Comparison of ENCODE assay signal across 8 mouse cellular contexts in genomic region chr15:102987124-102987833, GRCm38 (mm10). TPM values are rescaled to one million over a fixed set of nuclear protein-coding genes. Genes with fewer than 3 reads are reported as not detected.
DNase-seq lines count a peak whose midpoint lies in the region; ATAC-seq lines count a peak whose summit lies in the region.

No protein-coding gene starts in this region.

- DNase-seq in MN1 (ENCODE audit: low spot score): peak; percentile 98
- peak; percentile 66 for DNase-seq in c-Kit-positive CD71-positive TER-119-positive erythroid progenitor cells, embryonic 14.5 days (ENCODE audit: low spot score)
- peak; percentile 95 for DNase-seq in forelimb bud, embryonic 11.5 days (ENCODE audit: low read depth, low spot score)
- DNase-seq in hindbrain, embryonic 11.5 days (ENCODE audit: low spot score): peak; percentile 98
- peak; percentile 89 for DNase-seq in layer of hippocampus, adult 9-10 months (ENCODE audit: low spot score)
- DNase-seq in lung, postnatal 36 days: peak; percentile 95
- peak; percentile 93 for DNase-seq in retina, postnatal 7 days (ENCODE audit: low read depth, low spot score)
- peak; percentile 93 for DNase-seq in thymus, postnatal 4 days

- peaks cover 96% of the 10 kb centered on the region for H3K27me3 ChIP-seq in hindbrain, embryonic 11.5 days (ENCODE audit: control insufficient read depth, insufficient read depth, low read length)

- H3K4me2 ChIP-seq in hindbrain, embryonic 11.5 days (replicated peaks; ENCODE audit: low read depth, low read length): no peak overlapping the region

- no peaks in the 10 kb centered on the region for H3K9me3 ChIP-seq in hindbrain, embryonic 11.5 days (ENCODE audit: control insufficient read depth, low read length)

- 3% methylated on average over 21 of the region's 21 CpGs for WGBS in hindbrain, embryonic 11.5 days

- H3K4me3 ChIP-seq in hindbrain, embryonic 11.5 days (ENCODE audit: low read depth, low read length): no peak overlapping the region

- no peak overlapping the region for H3K27ac ChIP-seq in hindbrain, embryonic 11.5 days (ENCODE audit: low read depth, low read length)

- no peaks in the 10 kb centered on the region for H3K36me3 ChIP-seq in hindbrain, embryonic 11.5 days (ENCODE audit: control insufficient read depth, insufficient read depth, low read length)

- H3K4me1 ChIP-seq in hindbrain, embryonic 11.5 days (replicated peaks; ENCODE audit: control insufficient read depth, insufficient read depth, low read length): 0 out of 2 replicates have a peak, but pooled peaks cover 5% of the 10 kb centered on the region

- no peak overlapping the region for H3K9ac ChIP-seq in hindbrain, embryonic 11.5 days (ENCODE audit: low read depth, low read length)

- peak; percentile 72; the same call in 1 of the 2 replicates for ATAC-seq in hindbrain, embryonic 11.5 days (ENCODE audit: low FRiP score)

RNA-seq across cellular contexts. Expression of gene Hoxc8, which starts 3.1 kb away (rescaled TPM):
- not detected in 2 replicates for polyA plus RNA-seq in hindbrain, embryonic 11.5 days (2014; fragmentation: Nextera tagmentation; extraction: Ambion mirVana)

RNA-seq across cellular contexts. Expression of gene Hoxc6, which starts 10.8 kb away (rescaled TPM):
- polyA plus RNA-seq in hindbrain, embryonic 11.5 days (2014; fragmentation: Nextera tagmentation; extraction: Ambion mirVana): 0.45 and 5.4 TPM in 2 replicates

RNA-seq across cellular contexts. Expression of gene Hoxc9, which starts 11.0 kb away (rescaled TPM):
- not detected in 2 replicates for polyA plus RNA-seq in hindbrain, embryonic 11.5 days (2014; fragmentation: Nextera tagmentation; extraction: Ambion mirVana)

RNA-seq across cellular contexts. Expression of gene Hoxc5, which starts 20.0 kb away (rescaled TPM):
- 21.0 and 21.6 TPM in 2 replicates for polyA plus RNA-seq in hindbrain, embryonic 11.5 days (2014; fragmentation: Nextera tagmentation; extraction: Ambion mirVana)

RNA-seq across cellular contexts. Expression of gene Hoxc10, which starts 20.7 kb away (rescaled TPM):
- polyA plus RNA-seq in hindbrain, embryonic 11.5 days (2014; fragmentation: Nextera tagmentation; extraction: Ambion mirVana): not detected in 2 replicates
